Mouse (Mus musculus) urinary bladder, postnatal 25 days (tissue): ENCODE data around the gene Nkapl.
"Not testable (repeated sequence)": the region's sequence is repeated elsewhere in the genome, so short reads cannot be mapped to it uniquely, and the experiment has no call there.

Source experiments
- DNase-seq: peaks from one replicate; pipeline ENCODE4 v3.0.0; 2022; ENCODE audit warnings: low spot score

The Nkapl gene

GRCm38 (mm10) chr13:21468061-21469019 lies at the start of gene Nkapl:
Nkapl (minus strand) TSS chr13:21468509.
- DNase-seq, result peak; percentile 78

- DNase-seq, result peak; percentile 63
These were observed 37.9 kb upstream of the Nkapl start for GRCm38 (mm10) chr13:21506221-21506649.

GRCm38 (mm10) chr13:21502296-21502695 lies 34.0 kb upstream of the Nkapl start:
- no peak for DNase-seq

- DNase-seq, result not testable (repeated sequence)
These were observed 32.9 kb upstream of the Nkapl start, which contains the start of gene Gm11273 for GRCm38 (mm10) chr13:21501182-21501581. Gm11273 (minus strand) TSS chr13:21501418.

GRCm38 (mm10) chr13:21495080-21495479 lies 26.8 kb upstream of the Nkapl start, which contains the start of gene AK157302:
AK157302 (plus strand) TSS chr13:21495223.
- DNase-seq, result no peak

- DNase-seq, result no peak
These were observed 24.5 kb upstream of the Nkapl start for GRCm38 (mm10) chr13:21492847-21493246.

GRCm38 (mm10) chr13:21486881-21487280 lies 18.6 kb upstream of the Nkapl start:
- DNase-seq, result no peak

GRCm38 (mm10) chr13:21478759-21479670 lies 10.7 kb upstream of the Nkapl start, which contains the start of the genes Zkscan4 and Gm10065:
Zkscan4 (plus strand) TSS chr13:21478907.
Gm10065 (minus strand) TSS chr13:21479441.
- DNase-seq, result peak; percentile 55

GRCm38 (mm10) chr13:21472427-21472826 lies 4.1 kb upstream of the Nkapl start:
- DNase-seq, result no peak

- no peak for DNase-seq
These were observed 788 bp upstream of the Nkapl start for GRCm38 (mm10) chr13:21469097-21469496.

GRCm38 (mm10) chr13:21467336-21467735 lies 973 bp downstream of the Nkapl start:
- no peak for DNase-seq

GRCm38 (mm10) chr13:21462516-21462915 lies 5.8 kb downstream of the Nkapl start:
- DNase-seq, result not testable (repeated sequence)

- no peak for DNase-seq
These were observed 12.0 kb downstream of the Nkapl start for GRCm38 (mm10) chr13:21456347-21456746.

GRCm38 (mm10) chr13:21454133-21454532 lies 14.2 kb downstream of the Nkapl start:
- no peak for DNase-seq

GRCm38 (mm10) chr13:21453449-21453848 lies 14.9 kb downstream of the Nkapl start, which contains the start of gene Zscan26:
Zscan26 (minus strand) TSS chr13:21453730.
- DNase-seq, result peak; percentile 78

GRCm38 (mm10) chr13:21453042-21453441 lies 15.3 kb downstream of the Nkapl start:
- DNase-seq, result no peak

GRCm38 (mm10) chr13:21447856-21448614 lies 20.3 kb downstream of the Nkapl start:
- DNase-seq, result no peak

- DNase-seq, result no peak
These were observed 21.5 kb downstream of the Nkapl start for GRCm38 (mm10) chr13:21446796-21447195.

- DNase-seq, result no peak
These were observed 27.1 kb downstream of the Nkapl start for GRCm38 (mm10) chr13:21441207-21441572.

GRCm38 (mm10) chr13:21440503-21441206 lies 27.7 kb downstream of the Nkapl start, which contains the start of gene Pgbd1:
Pgbd1 (minus strand) TSS chr13:21441058.
- peak; percentile 49 for DNase-seq

- no peak for DNase-seq
These were observed 32.8 kb downstream of the Nkapl start for GRCm38 (mm10) chr13:21435476-21435875.
